Mouse (Mus musculus): Measurements from ENCODE around the gene Olfr1443.
"Not testable (repeated sequence)": the region's sequence is repeated elsewhere in the genome, so short reads cannot be mapped to it uniquely, and the experiment has no call there.

Olfr1443 gene

GRCm38 (mm10) chr19:12677812-12678211 is at the start of gene Olfr1443:
Olfr1443 (plus strand) TSS chr19:12678112.
- DNase-seq, result no peak

GRCm38 (mm10) chr19:12633176-12633575 is 44.7 kb upstream of the Olfr1443 start, which contains the start of gene Glyat:
Glyat (plus strand) TSS chr19:12633308.
- DNase-seq, result no peak

GRCm38 (mm10) chr19:12634259-12634658 is 43.7 kb upstream of the Olfr1443 start:
- no peak for DNase-seq

- no peak for DNase-seq
Measured at GRCm38 (mm10) chr19:12634963-12635362, 42.9 kb upstream of the Olfr1443 start.

GRCm38 (mm10) chr19:12636863-12637262 is 41.0 kb upstream of the Olfr1443 start:
- DNase-seq, result no peak

- DNase-seq, result no peak
Measured at GRCm38 (mm10) chr19:12638049-12638448, 39.9 kb upstream of the Olfr1443 start.

GRCm38 (mm10) chr19:12649511-12649910 is 28.4 kb upstream of the Olfr1443 start:
- no peak for DNase-seq

- DNase-seq, result no peak
Measured at GRCm38 (mm10) chr19:12666156-12666555, 11.8 kb upstream of the Olfr1443 start.

GRCm38 (mm10) chr19:12668601-12669000 is 9.3 kb upstream of the Olfr1443 start:
- not testable (repeated sequence) for DNase-seq

- DNase-seq, result no peak
Measured at GRCm38 (mm10) chr19:12670139-12670538, 7.8 kb upstream of the Olfr1443 start, which contains the start of gene Olfr1442. Olfr1442 (plus strand) TSS chr19:12670439.

- no peak for DNase-seq
Measured at GRCm38 (mm10) chr19:12671051-12671450, 6.9 kb upstream of the Olfr1443 start.

GRCm38 (mm10) chr19:12684638-12685037 is 6.7 kb downstream of the Olfr1443 start:
- DNase-seq, result no peak

- no peak for DNase-seq
Measured at GRCm38 (mm10) chr19:12685231-12685630, 7.3 kb downstream of the Olfr1443 start.

GRCm38 (mm10) chr19:12695590-12695989 is 17.7 kb downstream of the Olfr1443 start, which contains the start of gene Keg1:
Keg1 (plus strand) TSS chr19:12695786.
- DNase-seq, result no peak

GRCm38 (mm10) chr19:12696221-12696620 is 18.3 kb downstream of the Olfr1443 start:
- no peak for DNase-seq

- DNase-seq, result no peak
Measured at GRCm38 (mm10) chr19:12708458-12708857, 30.5 kb downstream of the Olfr1443 start.

- DNase-seq, result no peak
Measured at GRCm38 (mm10) chr19:12708986-12709385, 31.1 kb downstream of the Olfr1443 start.

- no peak for DNase-seq
Measured at GRCm38 (mm10) chr19:12719189-12719588, 41.3 kb downstream of the Olfr1443 start.

- no peak for DNase-seq
Measured at GRCm38 (mm10) chr19:12720463-12720862, 42.6 kb downstream of the Olfr1443 start.

- DNase-seq, result not testable (repeated sequence)
Measured at GRCm38 (mm10) chr19:12720919-12721318, 43.0 kb downstream of the Olfr1443 start.

- not testable (repeated sequence) for DNase-seq
Measured at GRCm38 (mm10) chr19:12721596-12721995, 43.7 kb downstream of the Olfr1443 start.

- peak; percentile 58 for DNase-seq
Measured at GRCm38 (mm10) chr19:12722308-12722707, 44.4 kb downstream of the Olfr1443 start.

GRCm38 (mm10) chr19:12725851-12726250 is 47.9 kb downstream of the Olfr1443 start:
- no peak for DNase-seq

GRCm38 (mm10) chr19:12731036-12731435 is 53.1 kb downstream of the Olfr1443 start:
- DNase-seq, result no peak

GRCm38 (mm10) chr19:12731950-12732349 is 54.0 kb downstream of the Olfr1443 start:
- no peak for DNase-seq

All from lung, postnatal 14 days (tissue).